Mouse (Mus musculus): ENCODE data around the gene Slc5a6. TPM values are rescaled to one million over a fixed set of nuclear protein-coding genes. Genes with fewer than 3 reads are reported as not detected.

Gene Slc5a6
- polyA plus RNA-seq, 1 experiment from 2014 or later: 4.8 TPM

- Histone ChIP-seq H3K9ac (ENCODE audit: low read depth, low read length) (no peak overlapping the region), H3K4me2 (ENCODE audit: low read depth, low read length) (no peak overlapping the region), H3K36me3 (ENCODE audit: control insufficient read depth, insufficient read depth) (no peaks in the 10 kb centered on the region), H3K27ac (ENCODE audit: low read length) (no peak overlapping the region), H3K4me1 (ENCODE audit: control insufficient read depth, low read depth, low read length) (no peaks in the 10 kb centered on the region; the same call in 1 of the 2 replicates), H3K9me3 (replicated peaks; ENCODE audit: control insufficient read depth, low read length) (no peaks in the 10 kb centered on the region), H3K4me3 (ENCODE audit: low read depth, low read length) (no peak overlapping the region), H3K27me3 (ENCODE audit: control insufficient read depth, insufficient read depth, low read depth, low read length) (peaks cover 22% of the 10 kb centered on the region)
- ATAC-seq (ENCODE audit: low read depth): no peak
- 31% methylated on average over 7 of the region's 7 CpGs for WGBS (ENCODE audit: insufficient replicate concordance)
These were observed 37.9 kb upstream of the Slc5a6 start for GRCm38 (mm10) chr5:31086606-31087005.

GRCm38 (mm10) chr5:31083949-31084348 is 35.2 kb upstream of the Slc5a6 start:
- WGBS (ENCODE audit: insufficient replicate concordance): 34% methylated on average over 8 of the region's 8 CpGs
- Histone ChIP-seq H3K4me3 (ENCODE audit: low read depth, low read length) (no peak overlapping the region), H3K9ac (ENCODE audit: low read depth, low read length) (no peak overlapping the region), H3K9me3 (replicated peaks; ENCODE audit: control insufficient read depth, low read length) (no peaks in the 10 kb centered on the region), H3K4me2 (ENCODE audit: low read depth, low read length) (no peak overlapping the region), H3K4me1 (ENCODE audit: control insufficient read depth, low read depth, low read length) (no peaks in the 10 kb centered on the region; the same call in 1 of the 2 replicates), H3K36me3 (ENCODE audit: control insufficient read depth, insufficient read depth) (no peaks in the 10 kb centered on the region), H3K27ac (ENCODE audit: low read length) (no peak overlapping the region), H3K27me3 (ENCODE audit: control insufficient read depth, insufficient read depth, low read depth, low read length) (peaks cover 3% of the 10 kb centered on the region; the same call in 1 of the 2 replicates)
- ATAC-seq (ENCODE audit: low read depth): no peak

- no peak overlapping the region for H3K27ac ChIP-seq (ENCODE audit: low read length)
- H3K36me3 ChIP-seq (ENCODE audit: control insufficient read depth, insufficient read depth): peaks cover 3% of the 10 kb centered on the region; the same call in 1 of the 2 replicates
- H3K4me1 ChIP-seq (ENCODE audit: control insufficient read depth, low read depth, low read length): no peaks in the 10 kb centered on the region; the same call in 1 of the 2 replicates
- no peaks in the 10 kb centered on the region for H3K9me3 ChIP-seq (replicated peaks; ENCODE audit: control insufficient read depth, low read length)
- H3K4me3 ChIP-seq (ENCODE audit: low read depth, low read length): no peak overlapping the region
- no peaks in the 10 kb centered on the region; the same call in 1 of the 2 replicates for H3K27me3 ChIP-seq (ENCODE audit: control insufficient read depth, insufficient read depth, low read depth, low read length)
- no peak for ATAC-seq (ENCODE audit: low read depth)
- WGBS (ENCODE audit: insufficient replicate concordance): 15% methylated on average over 12 of the region's 12 CpGs
- H3K4me2 ChIP-seq (ENCODE audit: low read depth, low read length): no peak overlapping the region
- H3K9ac ChIP-seq (ENCODE audit: low read depth, low read length): no peak overlapping the region
These were observed 34.4 kb upstream of the Slc5a6 start for GRCm38 (mm10) chr5:31082935-31083625.

- Histone ChIP-seq H3K4me3 (ENCODE audit: low read depth, low read length) (no peak overlapping the region), H3K36me3 (ENCODE audit: control insufficient read depth, insufficient read depth) (peaks cover 4% of the 10 kb centered on the region; the same call in 1 of the 2 replicates), H3K4me1 (ENCODE audit: control insufficient read depth, low read depth, low read length) (no peaks in the 10 kb centered on the region; the same call in 1 of the 2 replicates), H3K9me3 (replicated peaks; ENCODE audit: control insufficient read depth, low read length) (no peaks in the 10 kb centered on the region), H3K27me3 (ENCODE audit: control insufficient read depth, insufficient read depth, low read depth, low read length) (no peaks in the 10 kb centered on the region), H3K4me2 (ENCODE audit: low read depth, low read length) (no peak overlapping the region), H3K9ac (ENCODE audit: low read depth, low read length) (no peak overlapping the region), H3K27ac (ENCODE audit: low read length) (no peak overlapping the region)
- ATAC-seq (ENCODE audit: low read depth): no peak
- 18% methylated on average over 5 of the region's 5 CpGs for WGBS (ENCODE audit: insufficient replicate concordance)
These were observed 33.6 kb upstream of the Slc5a6 start for GRCm38 (mm10) chr5:31082355-31082754.

GRCm38 (mm10) chr5:31081386-31081785 is 32.7 kb upstream of the Slc5a6 start:
- WGBS (ENCODE audit: insufficient replicate concordance): 68% methylated on average over 3 of the region's 3 CpGs
- Histone ChIP-seq H3K27ac (ENCODE audit: low read length) (no peak overlapping the region), H3K4me2 (ENCODE audit: low read depth, low read length) (no peak overlapping the region), H3K4me3 (ENCODE audit: low read depth, low read length) (no peak overlapping the region), H3K9me3 (replicated peaks; ENCODE audit: control insufficient read depth, low read length) (no peaks in the 10 kb centered on the region), H3K36me3 (ENCODE audit: control insufficient read depth, insufficient read depth) (peaks cover 4% of the 10 kb centered on the region; the same call in 1 of the 2 replicates), H3K27me3 (ENCODE audit: control insufficient read depth, insufficient read depth, low read depth, low read length) (no peaks in the 10 kb centered on the region), H3K9ac (ENCODE audit: low read depth, low read length) (no peak overlapping the region), H3K4me1 (ENCODE audit: control insufficient read depth, low read depth, low read length) (no peaks in the 10 kb centered on the region; the same call in 1 of the 2 replicates)
- no peak for ATAC-seq (ENCODE audit: low read depth)

GRCm38 (mm10) chr5:31080795-31081164 is 32.1 kb upstream of the Slc5a6 start:
- Histone ChIP-seq H3K9me3 (replicated peaks; ENCODE audit: control insufficient read depth, low read length) (no peaks in the 10 kb centered on the region), H3K9ac (ENCODE audit: low read depth, low read length) (no peak overlapping the region), H3K27ac (ENCODE audit: low read length) (no peak overlapping the region), H3K4me3 (ENCODE audit: low read depth, low read length) (no peak overlapping the region), H3K36me3 (ENCODE audit: control insufficient read depth, insufficient read depth) (peaks cover 4% of the 10 kb centered on the region; the same call in 1 of the 2 replicates), H3K27me3 (ENCODE audit: control insufficient read depth, insufficient read depth, low read depth, low read length) (no peaks in the 10 kb centered on the region), H3K4me1 (ENCODE audit: control insufficient read depth, low read depth, low read length) (no peaks in the 10 kb centered on the region; the same call in 1 of the 2 replicates), H3K4me2 (ENCODE audit: low read depth, low read length) (no peak overlapping the region)
- WGBS (ENCODE audit: insufficient replicate concordance): 55% methylated on average over 3 of the region's 3 CpGs
- no peak for ATAC-seq (ENCODE audit: low read depth)

- no peak overlapping the region for H3K4me2 ChIP-seq (ENCODE audit: low read depth, low read length)
- H3K9ac ChIP-seq (ENCODE audit: low read depth, low read length): no peak overlapping the region
- no peak overlapping the region for H3K4me3 ChIP-seq (ENCODE audit: low read depth, low read length)
- H3K36me3 ChIP-seq (ENCODE audit: control insufficient read depth, insufficient read depth): peaks cover 4% of the 10 kb centered on the region; the same call in 1 of the 2 replicates
- WGBS (ENCODE audit: insufficient replicate concordance): 75% methylated on average over 13 of the region's 13 CpGs
- no peaks in the 10 kb centered on the region; the same call in 1 of the 2 replicates for H3K4me1 ChIP-seq (ENCODE audit: control insufficient read depth, low read depth, low read length)
- no peaks in the 10 kb centered on the region for H3K9me3 ChIP-seq (replicated peaks; ENCODE audit: control insufficient read depth, low read length)
- H3K27me3 ChIP-seq (ENCODE audit: control insufficient read depth, insufficient read depth, low read depth, low read length): no peaks in the 10 kb centered on the region
- H3K27ac ChIP-seq (ENCODE audit: low read length): no peak overlapping the region
- no peak for ATAC-seq (ENCODE audit: low read depth)
These were observed 31.5 kb upstream of the Slc5a6 start for GRCm38 (mm10) chr5:31080059-31080794.

- H3K27me3 ChIP-seq (ENCODE audit: control insufficient read depth, insufficient read depth, low read depth, low read length): no peaks in the 10 kb centered on the region
- H3K27ac ChIP-seq (ENCODE audit: low read length): no peak overlapping the region
- H3K9me3 ChIP-seq (replicated peaks; ENCODE audit: control insufficient read depth, low read length): no peaks in the 10 kb centered on the region
- 83% methylated on average over 13 of the region's 13 CpGs for WGBS (ENCODE audit: insufficient replicate concordance)
- no peak overlapping the region for H3K9ac ChIP-seq (ENCODE audit: low read depth, low read length)
- H3K36me3 ChIP-seq (ENCODE audit: control insufficient read depth, insufficient read depth): peaks cover 21% of the 10 kb centered on the region
- H3K4me2 ChIP-seq (ENCODE audit: low read depth, low read length): no peak overlapping the region
- H3K4me3 ChIP-seq (ENCODE audit: low read depth, low read length): no peak overlapping the region
- H3K4me1 ChIP-seq (ENCODE audit: control insufficient read depth, low read depth, low read length): no peaks in the 10 kb centered on the region
- ATAC-seq (ENCODE audit: low read depth): no peak
These were observed 27.6 kb upstream of the Slc5a6 start for GRCm38 (mm10) chr5:31076346-31076745.

GRCm38 (mm10) chr5:31073176-31073575 is 24.5 kb upstream of the Slc5a6 start:
- WGBS (ENCODE audit: insufficient replicate concordance): 83% methylated on average over 12 of the region's 12 CpGs
- Histone ChIP-seq H3K36me3 (ENCODE audit: control insufficient read depth, insufficient read depth) (peaks cover 37% of the 10 kb centered on the region), H3K4me3 (ENCODE audit: low read depth, low read length) (no peak overlapping the region), H3K27ac (ENCODE audit: low read length) (no peak overlapping the region), H3K4me2 (ENCODE audit: low read depth, low read length) (no peak overlapping the region), H3K4me1 (ENCODE audit: control insufficient read depth, low read depth, low read length) (no peaks in the 10 kb centered on the region), H3K27me3 (ENCODE audit: control insufficient read depth, insufficient read depth, low read depth, low read length) (no peaks in the 10 kb centered on the region), H3K9me3 (replicated peaks; ENCODE audit: control insufficient read depth, low read length) (no peaks in the 10 kb centered on the region), H3K9ac (ENCODE audit: low read depth, low read length) (no peak overlapping the region)
- ATAC-seq (ENCODE audit: low read depth): no peak

Data from liver, embryonic 16.5 days (tissue).